Mouse (Mus musculus) megakaryocyte progenitor cell, adult 5-6 weeks (primary cell): ENCODE data around the gene Tbx1. TPM values are rescaled to one million over a fixed set of nuclear protein-coding genes. Genes with fewer than 3 reads are reported as not detected.
A peak's percentile ranks its signal among the peaks of the same experiment; 100 is the strongest.

ENCODE experiments used
- ATAC-seq: replicated peaks from 2 replicates; pipeline ENCODE4 v1.8.0; 2016; ENCODE audit warnings: mild to moderate bottlenecking, moderate TSS enrichment, inconsistent platforms; ENCODE audit not compliant: poor library complexity
- total RNA-seq, 2 experiments: library from RNA; stranded (forward) in 1 of 2; stranded (reverse) in 1 of 2; fragments of 157-497, 149-512 nt in 1 of 2; fragments of 200-1000 nt in 1 of 2; gene quantifications; 2 replicates each; pipeline versions ENCODE4 v1.2.3 to v1.2.4; 2015 to 2017

Tbx1 gene
- total RNA-seq, 2 experiments from 2014 or later = not detected

DNA sequence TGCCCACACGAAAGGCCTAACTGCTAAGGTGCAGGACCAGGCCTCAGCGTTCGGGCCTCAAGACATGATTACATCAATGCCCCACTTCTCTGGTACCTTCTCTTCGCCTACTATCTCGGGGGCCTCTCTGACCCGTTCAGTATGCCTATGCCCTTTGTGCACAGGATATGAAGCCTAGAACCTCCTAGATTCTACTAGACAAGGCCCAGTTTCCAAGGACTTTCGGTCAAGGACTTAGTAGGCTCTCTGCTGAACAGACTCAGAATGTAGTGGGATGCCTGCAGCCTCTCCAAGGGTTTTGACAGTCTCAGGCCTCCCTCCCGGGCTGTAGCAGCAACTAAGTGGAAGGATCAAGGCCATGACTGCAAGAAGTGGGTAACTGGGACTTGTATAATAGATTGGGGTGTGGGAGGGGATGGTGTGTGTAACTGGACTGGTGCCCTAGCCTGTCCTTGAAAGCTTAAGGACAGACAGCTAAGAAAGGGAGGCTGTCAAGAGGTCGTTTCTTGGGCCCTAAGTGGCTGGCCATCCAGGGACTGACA lies 1.3 kb downstream of the Tbx1 start:
- ATAC-seq = no peak

GRCm38 (mm10) chr16:18588738-18589055 lies 1.8 kb downstream of the Tbx1 start:
- ATAC-seq = no peak

- no peak for ATAC-seq
These were observed 2.4 kb downstream of the Tbx1 start for GRCm38 (mm10) chr16:18587847-18588737.

DNA sequence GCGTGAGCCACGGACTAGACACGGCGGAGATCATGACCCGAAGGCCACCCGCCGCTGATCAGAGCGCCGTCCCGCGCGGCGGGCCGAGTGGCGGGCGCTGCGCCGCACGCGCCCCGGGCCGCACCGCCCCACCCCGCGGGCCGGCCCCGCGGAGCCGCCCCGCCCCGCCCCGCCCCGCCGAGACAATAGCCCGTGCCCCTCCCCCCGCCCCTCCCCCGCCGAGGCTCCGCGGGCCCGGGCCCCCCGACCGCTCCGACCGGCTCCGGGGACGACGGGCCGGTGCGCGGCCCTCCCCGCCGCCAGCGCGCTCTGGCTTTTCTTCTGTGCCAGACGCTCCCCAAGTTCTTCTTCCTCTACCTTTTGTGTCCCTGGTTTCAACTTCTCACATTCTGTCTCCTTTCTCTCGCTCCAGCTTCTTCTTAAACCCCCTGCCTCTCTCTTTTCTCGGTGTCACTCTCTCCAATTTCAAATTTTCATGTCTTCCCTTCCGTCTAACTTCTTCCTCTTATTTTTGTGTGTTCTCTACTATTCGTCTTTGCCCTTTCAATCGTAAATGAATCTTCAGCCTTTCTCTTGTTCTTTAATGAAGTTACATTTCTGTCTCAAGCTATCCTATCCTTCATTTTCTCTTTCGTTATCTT lies 3.4 kb downstream of the Tbx1 start:
- no peak for ATAC-seq

DNA sequence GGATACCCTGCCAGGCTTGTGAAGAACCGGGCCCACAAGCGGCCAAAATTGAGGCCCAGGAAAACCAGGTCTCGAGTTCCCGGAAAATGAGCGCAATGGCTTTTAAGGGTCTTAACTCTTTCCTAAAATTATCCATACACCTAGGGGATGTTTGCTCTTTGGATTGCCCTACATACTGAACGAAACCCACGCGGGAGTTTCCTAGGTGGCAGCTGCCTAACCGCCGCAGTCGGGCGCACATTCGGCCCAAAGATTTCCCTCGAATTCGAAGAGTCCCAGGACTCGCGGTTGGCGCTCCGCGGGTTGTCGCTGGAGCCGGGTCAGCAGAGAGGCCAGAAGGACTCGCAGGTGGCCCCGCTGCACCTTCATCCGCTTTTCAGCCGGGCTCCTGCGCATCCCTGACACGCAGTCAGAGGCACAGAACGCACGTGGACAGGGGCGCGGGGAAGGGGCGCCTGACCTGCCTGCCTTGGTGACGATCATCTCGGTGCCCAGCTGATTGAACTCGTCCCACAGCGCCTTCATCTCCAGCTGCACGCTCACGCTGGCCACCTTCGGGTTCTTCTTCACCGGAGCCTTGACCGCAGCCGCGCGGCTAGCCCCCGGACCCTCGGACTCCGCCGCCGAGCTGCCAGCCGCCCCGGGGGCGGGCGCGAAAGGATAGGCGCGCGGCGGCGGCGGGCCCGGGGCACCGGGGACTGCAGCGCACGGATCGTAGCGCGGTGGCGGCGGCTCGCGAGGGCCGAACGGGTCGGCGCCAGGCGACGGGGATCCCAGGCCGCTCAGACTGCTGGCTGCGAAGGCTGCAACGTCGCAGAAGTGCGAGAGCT lies 4.2 kb downstream of the Tbx1 start:
- ATAC-seq = no peak

DNA sequence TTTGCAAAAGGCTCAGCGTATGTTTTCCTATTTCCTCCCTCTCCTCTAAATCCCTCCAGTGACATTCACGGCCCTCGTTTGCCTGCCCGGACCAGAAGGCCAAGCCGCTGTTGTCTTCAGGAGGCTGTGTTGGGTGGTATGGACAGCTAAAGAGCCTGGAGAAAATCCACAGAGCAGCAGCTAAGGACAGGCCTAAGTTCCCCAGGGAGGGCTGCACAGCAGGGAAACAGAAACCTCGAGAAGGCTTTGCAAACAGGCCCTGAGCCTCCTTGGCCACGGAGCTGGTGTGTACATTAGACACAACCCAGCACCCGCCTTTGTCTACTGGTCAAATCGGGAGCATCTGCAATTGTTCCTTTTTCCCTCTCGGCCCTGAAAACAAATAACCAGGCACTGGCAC lies 4.8 kb downstream of the Tbx1 start:
- no peak for ATAC-seq

DNA sequence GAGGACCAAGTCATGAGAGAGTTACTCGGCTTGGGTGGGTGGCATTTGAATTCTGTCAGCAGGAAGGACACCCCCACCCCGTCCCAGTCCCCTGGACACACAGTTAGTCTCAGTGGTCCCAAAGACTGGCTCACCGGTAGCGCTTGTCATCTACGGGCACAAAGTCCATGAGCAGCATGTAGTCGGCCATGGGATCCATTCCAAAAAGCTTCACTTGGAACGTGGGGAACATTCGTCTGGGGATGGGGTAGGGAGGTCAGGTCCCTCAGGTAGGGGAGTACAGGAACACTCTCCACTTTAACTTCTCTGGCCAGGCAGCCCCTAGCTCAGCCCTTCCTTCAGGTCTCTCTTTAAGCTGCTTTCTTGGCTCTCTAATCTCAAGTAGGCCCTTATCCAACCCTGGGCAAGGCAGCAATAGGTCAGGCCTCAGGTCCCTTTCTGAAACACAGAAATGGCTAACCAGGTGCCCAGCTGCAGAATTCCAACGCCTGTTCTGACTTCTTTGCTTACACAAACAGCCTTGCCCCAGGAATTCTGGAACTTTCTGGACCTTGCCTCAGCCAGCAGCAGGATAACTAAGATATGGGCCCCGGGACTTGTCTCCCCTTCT lies 5.5 kb downstream of the Tbx1 start:
- no peak for ATAC-seq

DNA sequence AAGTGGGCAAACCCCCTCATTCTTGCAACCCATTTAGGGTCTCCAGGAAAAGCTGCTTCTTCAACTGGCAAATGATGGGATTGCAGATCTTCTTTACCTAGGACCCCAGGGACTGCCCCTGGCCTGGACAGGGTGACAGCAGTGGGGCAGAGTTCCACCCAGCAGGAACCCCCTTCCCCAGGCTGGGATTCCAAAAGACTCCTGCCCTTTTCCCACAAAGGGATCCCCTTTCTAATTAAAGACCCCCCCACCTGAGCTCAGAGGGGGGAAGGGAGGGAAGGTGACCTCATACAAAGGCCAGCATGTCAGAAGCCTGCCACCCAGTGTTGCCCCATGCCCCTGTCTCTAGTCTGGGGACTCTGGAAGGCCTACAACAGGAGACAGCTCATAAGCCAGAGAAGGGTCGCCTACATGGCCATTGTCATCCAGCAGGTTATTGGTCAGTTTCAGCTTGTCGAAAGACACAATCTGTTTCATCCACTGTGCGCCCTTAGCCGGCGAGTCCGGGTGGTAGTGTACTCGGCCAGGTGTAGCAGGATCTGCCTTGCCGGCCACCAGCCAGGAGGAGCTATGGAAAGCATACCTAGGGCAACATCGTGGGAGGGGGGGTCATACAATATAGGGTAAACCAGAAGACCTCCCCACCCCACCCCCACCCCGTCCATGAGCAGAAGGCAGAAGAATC lies 6.7 kb downstream of the Tbx1 start:
- ATAC-seq = no peak

GRCm38 (mm10) chr16:18583169-18583568 lies 7.3 kb downstream of the Tbx1 start:
- no peak for ATAC-seq

DNA sequence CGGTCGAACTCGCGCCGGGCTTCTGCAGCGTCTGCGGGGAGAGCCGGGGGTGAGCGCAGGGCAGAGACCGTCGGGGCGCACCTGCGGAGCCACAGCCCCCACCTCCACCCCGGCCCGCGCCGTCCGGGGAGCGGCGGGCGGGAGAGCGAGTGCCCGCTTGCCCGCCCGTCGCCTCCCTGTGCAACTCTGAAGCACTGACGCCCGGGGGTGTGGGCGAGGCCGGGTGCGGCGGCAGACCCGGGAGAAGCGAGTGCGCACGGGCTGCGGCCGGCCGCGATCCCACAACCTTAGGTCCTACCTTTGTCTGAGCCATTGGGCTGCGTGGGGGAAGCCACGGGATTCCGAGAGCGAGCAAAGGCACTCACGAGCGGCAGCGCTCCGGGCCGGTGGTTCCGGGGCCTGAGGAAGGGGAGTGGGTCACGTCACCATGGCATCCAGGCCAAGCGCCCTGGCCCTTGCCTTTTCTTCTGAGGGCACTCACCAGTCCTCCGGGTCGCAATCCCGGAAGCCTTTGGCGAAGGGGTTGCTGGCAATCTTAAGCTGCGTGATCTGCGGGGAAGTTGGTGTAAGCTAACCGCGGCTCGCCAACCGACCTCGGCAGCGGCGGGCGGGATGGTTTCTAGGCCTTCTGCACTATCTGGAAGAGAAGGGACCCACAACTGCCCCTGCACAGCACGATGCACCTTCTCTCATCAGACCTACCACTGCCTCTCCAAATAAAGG lies 7.9 kb downstream of the Tbx1 start:
- no peak for ATAC-seq

- ATAC-seq = 0 out of 2 replicates have a peak, but pooled peaks have one; percentile 8
These were observed 8.8 kb downstream of the Tbx1 start for GRCm38 (mm10) chr16:18581623-18582205.

- no peak for ATAC-seq
These were observed 9.3 kb downstream of the Tbx1 start for GRCm38 (mm10) chr16:18581050-18581622.

GRCm38 (mm10) chr16:18580389-18580788 lies 10.1 kb downstream of the Tbx1 start:
- ATAC-seq = no peak

DNA sequence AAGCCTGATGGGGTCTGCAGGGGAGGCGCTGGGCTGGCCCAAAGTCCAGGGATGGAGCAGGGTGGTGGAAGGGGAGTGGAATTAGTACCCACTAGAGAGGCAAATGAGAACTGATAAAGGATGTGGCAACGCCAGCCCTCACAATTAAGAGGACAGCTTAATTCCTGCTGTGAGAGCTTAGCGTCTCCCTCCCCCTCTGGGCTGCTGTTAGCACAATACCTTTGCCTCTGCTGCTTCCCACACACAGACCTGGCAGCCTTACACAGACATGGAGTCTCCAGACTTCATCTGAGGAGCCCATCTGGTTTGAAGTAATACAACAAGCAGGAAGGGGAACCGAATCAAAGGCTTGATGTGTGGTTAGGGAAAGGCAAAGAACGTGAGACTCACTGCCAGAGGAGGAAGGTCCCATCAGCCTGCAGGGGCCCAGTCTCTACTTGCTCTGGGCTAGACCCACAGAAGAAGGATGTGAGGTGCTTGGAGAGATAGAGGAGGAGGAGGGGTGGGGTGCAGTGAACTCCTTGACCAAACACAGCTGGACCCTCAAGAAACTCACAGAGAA lies 12.8 kb downstream of the Tbx1 start:
- peak; percentile 57 for ATAC-seq

GRCm38 (mm10) chr16:18577071-18577470 lies 13.4 kb downstream of the Tbx1 start:
- no peak for ATAC-seq

DNA sequence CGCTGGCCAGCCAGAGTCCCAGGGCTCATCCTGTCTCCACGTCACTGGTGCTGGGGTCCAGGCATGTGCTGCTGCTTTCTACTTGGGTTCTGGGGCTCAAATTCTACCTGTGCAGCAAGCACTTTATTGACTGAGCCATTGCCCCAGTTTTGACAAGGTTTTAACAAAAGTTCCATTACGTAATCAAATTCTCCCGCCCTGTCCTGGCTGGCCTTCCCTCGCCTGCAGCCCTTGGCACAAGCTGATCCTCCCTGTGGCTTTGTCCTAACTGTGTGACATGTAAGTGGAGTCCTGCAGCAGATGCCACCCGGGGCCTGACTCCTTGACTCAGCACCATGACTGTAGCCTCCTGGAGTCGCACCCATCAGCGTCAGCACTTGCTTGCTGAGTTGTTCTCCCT lies 16.3 kb downstream of the Tbx1 start:
- ATAC-seq = no peak

- ATAC-seq = no peak
These were observed 21.9 kb downstream of the Tbx1 start for GRCm38 (mm10) chr16:18568599-18568998.

DNA sequence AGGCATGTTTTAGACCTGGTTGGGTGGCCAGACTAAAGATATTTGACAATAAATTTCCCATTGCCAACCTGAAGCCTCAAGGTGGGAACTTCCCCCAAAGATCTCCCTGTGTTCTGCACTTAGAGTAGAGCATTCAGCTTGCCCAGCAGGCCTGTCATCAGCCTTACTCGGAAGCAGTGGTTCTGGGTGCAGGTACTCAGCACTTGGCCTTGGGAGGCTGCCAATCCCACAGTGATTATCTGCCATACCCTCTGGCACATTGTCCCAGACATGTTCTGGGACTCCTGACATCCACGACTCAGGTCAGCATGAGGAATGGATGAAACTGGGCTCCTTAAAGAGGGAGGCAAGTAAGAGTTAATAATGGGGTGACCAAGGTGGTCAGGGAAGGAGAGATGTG lies 26.0 kb downstream of the Tbx1 start:
- no peak for ATAC-seq

DNA sequence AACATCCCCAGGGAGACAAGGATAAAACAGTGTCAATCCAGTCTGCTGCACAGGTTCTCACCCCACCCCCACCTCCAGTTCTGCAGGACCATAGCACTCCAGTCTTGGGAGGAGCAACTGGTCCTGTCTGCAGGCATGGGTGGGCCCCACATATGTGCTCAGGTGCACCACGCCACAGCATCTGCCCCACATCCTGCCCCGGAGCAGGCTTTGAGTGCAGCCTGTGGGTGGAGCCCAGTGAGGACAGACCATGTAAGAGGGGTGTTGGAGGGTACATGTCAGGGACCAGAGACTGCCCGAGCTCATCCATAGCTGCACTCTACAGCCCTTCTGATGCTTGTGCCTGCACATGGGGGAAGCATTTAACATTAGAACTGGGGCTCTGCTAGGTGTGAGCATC lies 34.0 kb downstream of the Tbx1 start:
- no peak for ATAC-seq
